Mouse (Mus musculus) B cell, adult 67 days (primary cell): ENCODE results near the gene Btbd35f29. TPM values are rescaled to one million over a fixed set of nuclear protein-coding genes. Genes with fewer than 3 reads are reported as not detected.

ENCODE experiments used
- total RNA-seq, 2 experiments: library from RNA; stranded (reverse); gene quantifications; 4 replicates each; pipeline ENCODE4 v1.2.4; 2023

The Btbd35f29 gene
- not detected for total RNA-seq

DNA sequence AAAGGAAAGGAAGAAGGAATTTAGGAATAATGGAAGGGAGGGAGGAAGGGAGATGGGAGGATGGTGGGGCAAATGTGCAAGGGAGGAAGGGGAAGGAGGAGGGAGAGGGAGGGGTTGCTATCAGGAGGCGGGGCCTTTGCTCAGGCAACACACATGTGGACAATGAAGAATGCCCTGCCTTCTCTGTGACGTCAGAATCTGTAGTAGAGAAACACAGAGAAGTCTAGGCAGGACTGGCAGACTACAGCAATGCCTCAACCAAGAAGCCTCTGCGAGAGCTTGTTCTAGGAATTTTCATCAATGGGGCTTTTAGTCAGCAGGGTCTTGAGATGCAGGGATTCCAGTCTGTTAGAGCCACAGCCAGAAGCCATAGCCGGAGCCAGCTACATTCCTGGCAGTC lies at the start of gene Btbd35f29:
Gene Btbd35f29, plus strand, starts transcription at position 301 of the 400 bp plus-strand sequence.

Other genes starting within 250 kb of the Btbd35f29 start
- gene Spin2f, start 136.2 kb downstream of the Btbd35f29 start, total RNA-seq: not detected
- gene Btbd35f26, start 218.8 kb downstream of the Btbd35f29 start, total RNA-seq: not detected